8 mouse cellular contexts compared by ENCODE assay signal in genomic region chr16:18416094-18416761, GRCm38 (mm10). TPM values are rescaled to one million over a fixed set of nuclear protein-coding genes. Genes with fewer than 3 reads are reported as not detected.
DNase-seq lines count a peak whose midpoint lies in the region; ATAC-seq and TF ChIP-seq lines count a peak whose summit lies in the region.

No protein-coding gene starts in this region.

- no peak overlapping the region for H3K4me3 ChIP-seq in liver, adult 2 months (ENCODE audit: insufficient read depth, low read depth, low read length)
- H3K4me3 ChIP-seq in kidney, embryonic 14.5 days (ENCODE audit: low read length), result no peak overlapping the region
- no peak overlapping the region for H3K4me3 ChIP-seq in midbrain, embryonic 11.5 days (ENCODE audit: low read depth, low read length)
- H3K4me3 ChIP-seq in forebrain, embryonic 14.5 days (ENCODE audit: low read depth, low read length), result no peak overlapping the region

- 12% methylated on average over 18 of the region's 18 CpGs for WGBS in liver, adult 2 months
- WGBS in kidney, embryonic 14.5 days, result 46% methylated on average over 18 of the region's 18 CpGs
- WGBS in midbrain, embryonic 11.5 days, result 90% methylated on average over 18 of the region's 18 CpGs
- WGBS in forebrain, embryonic 14.5 days, result 83% methylated on average over 18 of the region's 18 CpGs

- peaks cover 51% of the 10 kb centered on the region for H3K4me1 ChIP-seq in liver, adult 2 months (ENCODE audit: control insufficient read depth, insufficient read depth, low read length)
- H3K4me1 ChIP-seq in kidney, embryonic 14.5 days (ENCODE audit: control insufficient read depth, insufficient read depth, low read length), result peaks cover 20% of the 10 kb centered on the region; the same call in 1 of the 2 replicates
- no peaks in the 10 kb centered on the region; the same call in 1 of the 2 replicates for H3K4me1 ChIP-seq in midbrain, embryonic 11.5 days (ENCODE audit: control insufficient read depth, insufficient read depth, low read length)
- H3K4me1 ChIP-seq in forebrain, embryonic 14.5 days (ENCODE audit: control insufficient read depth, insufficient read depth, low read length), result peaks cover 3% of the 10 kb centered on the region; the same call in 1 of the 2 replicates

- TF ChIP-seq POLR2A in liver, adult 2 months (IDR thresholded peaks at IDR 0.05; ENCODE audit: extremely low read depth, insufficient read depth, low read length), result 0 out of 2 replicates have a peak, but pooled peaks have one; percentile 10

- no peak overlapping the region for H3K4me2 ChIP-seq in kidney, embryonic 14.5 days (replicated peaks; ENCODE audit: low read depth, low read length)
- H3K4me2 ChIP-seq in midbrain, embryonic 11.5 days, result no peak overlapping the region
- no peak overlapping the region for H3K4me2 ChIP-seq in forebrain, embryonic 14.5 days (ENCODE audit: low read length)

- peak; percentile 29; the same call in 1 of the 2 replicates for ATAC-seq in kidney, embryonic 14.5 days (ENCODE audit: low FRiP score, low TSS enrichment)
- peak; percentile 26 for ATAC-seq in megakaryocyte, adult 5-6 weeks (ENCODE audit: poor library complexity, severe bottlenecking)
- ATAC-seq in midbrain, embryonic 11.5 days (ENCODE audit: low FRiP score), result no peak
- no peak for ATAC-seq in forebrain, embryonic 14.5 days

- H3K27ac ChIP-seq in liver, adult 2 months (replicated peaks; ENCODE audit: insufficient read depth, low read depth, low read length), result peak overlapping the region; percentile 96
- peak overlapping the region; percentile 76 for H3K27ac ChIP-seq in kidney, embryonic 14.5 days (ENCODE audit: low read depth, low read length)
- H3K27ac ChIP-seq in midbrain, embryonic 11.5 days (ENCODE audit: low read depth, low read length), result no peak overlapping the region
- H3K27ac ChIP-seq in forebrain, embryonic 14.5 days (ENCODE audit: low read depth, low read length), result no peak overlapping the region

- H3K9ac ChIP-seq in liver, adult 2 months (ENCODE audit: low read depth, low read length), result peak overlapping the region; percentile 69
- peak overlapping the region; percentile 31; the same call in 1 of the 2 replicates for H3K9ac ChIP-seq in kidney, embryonic 14.5 days (ENCODE audit: low read depth, low read length)
- no peak overlapping the region for H3K9ac ChIP-seq in midbrain, embryonic 11.5 days (ENCODE audit: low read length)
- no peak overlapping the region for H3K9ac ChIP-seq in forebrain, embryonic 14.5 days (ENCODE audit: low read length)

- TF ChIP-seq CTCF in liver, adult 2 months (IDR thresholded peaks at IDR 0.05; ENCODE audit: low read depth, low read length), result no peak

- no peaks in the 10 kb centered on the region for H3K27me3 ChIP-seq in liver, adult 2 months (ENCODE audit: control insufficient read depth, insufficient read depth, low read length)
- no peaks in the 10 kb centered on the region for H3K27me3 ChIP-seq in kidney, embryonic 14.5 days (ENCODE audit: control insufficient read depth, insufficient read depth, low read length)
- no peaks in the 10 kb centered on the region for H3K27me3 ChIP-seq in midbrain, embryonic 11.5 days (ENCODE audit: control insufficient read depth, insufficient read depth, low read length)
- no peaks in the 10 kb centered on the region for H3K27me3 ChIP-seq in forebrain, embryonic 14.5 days (replicated peaks; ENCODE audit: control insufficient read depth, insufficient read depth, low read length)

- H3K79me2 ChIP-seq in liver, adult 2 months (ENCODE audit: control insufficient read depth, insufficient read depth, low read length), result peaks cover 3% of the 10 kb centered on the region; the same call in 1 of the 2 replicates

- no peaks in the 10 kb centered on the region; the same call in 1 of the 2 replicates for H3K36me3 ChIP-seq in liver, adult 2 months (ENCODE audit: control insufficient read depth, insufficient read depth, low read length)
- H3K36me3 ChIP-seq in kidney, embryonic 14.5 days (ENCODE audit: control insufficient read depth, insufficient read depth, low read length), result peaks cover 14% of the 10 kb centered on the region; the same call in 1 of the 2 replicates
- no peaks in the 10 kb centered on the region for H3K36me3 ChIP-seq in midbrain, embryonic 11.5 days (ENCODE audit: control insufficient read depth, insufficient read depth, low read length)
- H3K36me3 ChIP-seq in forebrain, embryonic 14.5 days (ENCODE audit: control insufficient read depth, insufficient read depth, low read length), result peaks cover 22% of the 10 kb centered on the region; the same call in 1 of the 2 replicates

- peak; percentile 98 for DNase-seq in liver, adult 2 months (ENCODE audit: extremely low read depth, low read depth, low spot score)
- no peak for DNase-seq in liver
- DNase-seq in adrenal gland, adult 18-20 months (ENCODE audit: low spot score in 2 of 2), result peak; percentile 29 to 58
- DNase-seq in heart, adult 8-10 months (ENCODE audit: low spot score), result peak; percentile 80
- no peak for DNase-seq in midbrain, embryonic 11.5 days (ENCODE audit: low spot score, missing footprints)
- DNase-seq in forebrain, embryonic 14.5 days (ENCODE audit: low spot score), result no peak

- H3K9me3 ChIP-seq in kidney, embryonic 14.5 days (ENCODE audit: control insufficient read depth, low read length), result no peaks in the 10 kb centered on the region
- no peaks in the 10 kb centered on the region for H3K9me3 ChIP-seq in midbrain, embryonic 11.5 days (ENCODE audit: control insufficient read depth, low read length)
- H3K9me3 ChIP-seq in forebrain, embryonic 14.5 days (replicated peaks; ENCODE audit: control insufficient read depth, low read length), result no peaks in the 10 kb centered on the region

RNA-seq across cellular contexts. Expression of gene Txnrd2, which starts 10.0 kb away (rescaled TPM):
- 23.9 and 30.9 TPM in 2 replicates for total RNA-seq in liver, adult 2 months (2014; rRNA removed)
- 39.1 and 46.6 TPM in 2 replicates for polyA plus RNA-seq in liver, adult 2 months (2012; rRNA removed)
- total RNA-seq in adrenal gland, adult 18-20 months (2021), result 10 to 100 TPM; 75.6 to 98.9 TPM
- 10 to 100 TPM; 37.0 to 49.9 (median 42.1) TPM for total RNA-seq in heart, adult 8-10 months (2022)
- 21.9 and 23.6 TPM in 2 replicates for polyA plus RNA-seq in kidney, embryonic 14.5 days (2014; fragmentation: Nextera tagmentation; extraction: Ambion mirVana)
- 10.3 and 11.8 TPM in 2 replicates for total RNA-seq in megakaryocyte, adult 5-6 weeks (2015)
- total RNA-seq in megakaryocyte, adult 5-6 weeks (2017), result 7.0 and 9.3 TPM in 2 replicates
- polyA plus RNA-seq in midbrain, embryonic 11.5 days (2014; fragmentation: Nextera tagmentation; extraction: Ambion mirVana), result 21.0 and 22.7 TPM in 2 replicates
- 22.0 and 23.5 TPM in 2 replicates for polyA plus RNA-seq in forebrain, embryonic 14.5 days (2014; fragmentation: Nextera tagmentation; extraction: Ambion mirVana)

RNA-seq across cellular contexts. Expression of gene Comt, which starts 10.4 kb away (rescaled TPM):
- 474 and 538 TPM in 2 replicates for total RNA-seq in liver, adult 2 months (2014; rRNA removed)
- polyA plus RNA-seq in liver, adult 2 months (2012; rRNA removed), result 779 and 1,223 TPM in 2 replicates
- 100 to 1,000 TPM; 191 to 384 TPM for total RNA-seq in adrenal gland, adult 18-20 months (2021)
- total RNA-seq in heart, adult 8-10 months (2022), result 100 to 1,000 TPM; 146 to 174 (median 157) TPM
- polyA plus RNA-seq in kidney, embryonic 14.5 days (2014; fragmentation: Nextera tagmentation; extraction: Ambion mirVana), result 78.7 and 89.0 TPM in 2 replicates
- 37.8 and 40.8 TPM in 2 replicates for total RNA-seq in megakaryocyte, adult 5-6 weeks (2015)
- 40.1 and 43.8 TPM in 2 replicates for total RNA-seq in megakaryocyte, adult 5-6 weeks (2017)
- 50.8 and 52.5 TPM in 2 replicates for polyA plus RNA-seq in midbrain, embryonic 11.5 days (2014; fragmentation: Nextera tagmentation; extraction: Ambion mirVana)
- 54.6 and 71.9 TPM in 2 replicates for polyA plus RNA-seq in forebrain, embryonic 14.5 days (2014; fragmentation: Nextera tagmentation; extraction: Ambion mirVana)

Comparison
In these comparisons a context has a peak if more than half of its experiments do, and no peak if none do; other contexts are left out.
1. DNase-seq: peak in liver, adult 2 months (single experiment), adrenal gland, adult 18-20 months (2 of 2) and heart, adult 8-10 months (single experiment); none in liver (single experiment), midbrain, embryonic 11.5 days (single experiment) and forebrain, embryonic 14.5 days (single experiment).
2. H3K27ac ChIP-seq: peak in liver, adult 2 months (single experiment) and kidney, embryonic 14.5 days (single experiment); none in midbrain, embryonic 11.5 days (single experiment) and forebrain, embryonic 14.5 days (single experiment).
3. H3K9ac ChIP-seq: peak in liver, adult 2 months (single experiment) and kidney, embryonic 14.5 days (single experiment); none in midbrain, embryonic 11.5 days (single experiment) and forebrain, embryonic 14.5 days (single experiment).
4. ATAC-seq: peak in kidney, embryonic 14.5 days (single experiment) and megakaryocyte, adult 5-6 weeks (single experiment); none in midbrain, embryonic 11.5 days (single experiment) and forebrain, embryonic 14.5 days (single experiment).